Mouse (Mus musculus): ENCODE measurements at regions not wholly inside any gene's neighbourhood (a gene's known extent, or its start where the extent isn't known, plus 50 kb on each side); places are given as distances from the start of the nearest gene placed in this dataset.

DNA sequence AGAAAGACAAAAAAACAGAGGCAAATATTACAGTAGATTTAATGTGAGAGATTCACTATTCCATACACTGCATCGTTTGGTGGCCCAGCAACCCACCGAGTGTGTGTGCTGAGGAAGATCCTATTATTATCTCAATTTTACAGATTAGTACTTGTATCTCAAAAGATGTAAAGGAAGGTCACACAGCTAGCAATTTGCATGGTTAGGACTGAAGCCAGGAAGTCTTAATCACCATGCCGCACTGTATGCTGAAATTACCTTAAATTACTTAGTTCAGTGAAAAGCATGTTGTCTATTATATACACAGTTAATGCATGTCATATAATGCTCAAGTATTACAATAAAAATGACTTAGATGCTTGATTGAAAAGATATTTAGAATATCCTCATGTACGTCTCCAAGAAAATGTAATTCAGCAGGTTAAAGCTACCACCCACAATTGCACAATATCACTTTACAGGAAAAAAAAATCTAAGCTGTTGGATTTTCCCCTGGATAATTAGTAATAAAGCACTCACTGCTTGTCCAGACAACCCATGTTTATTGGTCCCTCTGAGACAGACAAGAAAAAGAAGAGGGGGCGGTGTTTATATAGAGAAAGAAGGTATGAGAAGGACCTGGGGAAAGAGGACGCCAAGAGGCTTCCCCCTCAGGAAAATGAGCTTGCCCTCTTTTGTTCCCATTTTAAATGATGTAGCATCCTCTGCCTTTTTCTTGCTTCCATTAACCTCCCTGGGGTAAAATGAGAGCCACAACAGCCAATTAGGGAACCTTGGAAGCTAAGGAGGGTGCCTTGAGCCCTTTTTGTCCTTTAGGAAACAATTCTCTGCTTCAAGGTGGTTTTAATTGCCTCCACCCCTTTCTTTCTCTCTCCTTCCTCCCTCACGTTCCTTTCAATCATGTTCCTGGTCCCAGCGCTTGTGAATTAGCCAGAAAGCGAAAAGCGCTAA lies 204.6 kb upstream of the Xrcc4 start:
- DNase-seq (ENCODE audit: low spot score in 2 of 2): no peak

DNA sequence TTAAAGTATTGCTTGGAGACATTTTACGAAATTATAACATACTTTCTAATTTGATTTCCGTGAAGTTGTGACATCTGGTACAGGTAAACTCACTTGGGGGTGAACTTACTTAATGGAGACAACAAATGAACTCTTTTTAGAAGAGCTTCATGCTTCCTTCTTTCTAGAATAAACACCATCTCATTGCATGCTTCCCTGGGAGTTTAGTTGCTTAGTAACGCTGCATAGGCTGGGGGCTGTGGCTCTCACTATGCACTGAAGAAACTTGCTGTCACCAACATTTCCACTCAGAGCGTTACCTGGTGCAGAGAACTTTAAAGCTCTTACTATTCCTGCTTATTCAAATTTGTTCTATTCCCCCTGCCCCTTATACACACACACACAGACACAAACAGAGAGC lies 203.5 kb upstream of the Xrcc4 start:
- DNase-seq (ENCODE audit: low spot score in 2 of 2): no peak

DNA sequence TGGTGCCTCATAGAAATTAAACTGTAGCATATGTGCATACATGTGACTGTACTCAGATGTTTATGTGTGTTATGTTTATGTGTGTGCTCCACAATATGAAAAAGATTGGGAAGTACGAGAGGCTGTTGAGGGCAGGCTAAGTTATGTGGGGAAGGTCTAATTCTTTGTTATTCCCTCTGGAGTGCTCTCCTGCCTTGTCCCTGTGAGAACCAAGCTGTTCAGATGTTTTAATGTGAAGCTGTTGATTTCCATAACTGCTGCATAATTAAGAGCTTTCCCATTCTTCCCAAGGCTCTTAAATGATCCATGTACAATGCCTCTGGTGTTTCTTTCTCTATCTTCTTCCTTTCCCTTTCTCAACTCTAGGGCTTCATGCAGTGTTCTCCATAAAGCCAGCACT lies 202.7 kb upstream of the Xrcc4 start:
- no peak for DNase-seq (ENCODE audit: low spot score in 2 of 2)

DNA sequence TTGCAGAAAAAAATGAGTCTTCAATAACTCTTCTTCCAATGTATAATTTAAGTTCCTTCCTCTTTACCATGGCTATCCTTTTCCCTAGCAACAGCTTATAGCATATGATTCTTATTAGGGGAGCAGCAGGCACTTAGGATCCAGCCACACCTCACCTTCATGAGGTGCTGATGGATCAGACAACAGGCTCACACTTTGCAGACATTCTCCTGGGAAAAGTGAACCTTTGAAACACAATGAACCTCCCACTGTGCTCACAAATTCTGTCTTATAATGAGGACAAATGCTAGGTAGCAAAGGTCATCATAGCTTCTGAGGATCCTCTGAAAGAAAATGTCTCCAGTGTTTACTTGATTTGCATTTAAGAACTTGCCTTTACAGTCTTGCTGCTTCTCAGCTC lies 191.6 kb upstream of the Xrcc4 start:
- DNase-seq (ENCODE audit: low spot score in 2 of 2): no peak

DNA sequence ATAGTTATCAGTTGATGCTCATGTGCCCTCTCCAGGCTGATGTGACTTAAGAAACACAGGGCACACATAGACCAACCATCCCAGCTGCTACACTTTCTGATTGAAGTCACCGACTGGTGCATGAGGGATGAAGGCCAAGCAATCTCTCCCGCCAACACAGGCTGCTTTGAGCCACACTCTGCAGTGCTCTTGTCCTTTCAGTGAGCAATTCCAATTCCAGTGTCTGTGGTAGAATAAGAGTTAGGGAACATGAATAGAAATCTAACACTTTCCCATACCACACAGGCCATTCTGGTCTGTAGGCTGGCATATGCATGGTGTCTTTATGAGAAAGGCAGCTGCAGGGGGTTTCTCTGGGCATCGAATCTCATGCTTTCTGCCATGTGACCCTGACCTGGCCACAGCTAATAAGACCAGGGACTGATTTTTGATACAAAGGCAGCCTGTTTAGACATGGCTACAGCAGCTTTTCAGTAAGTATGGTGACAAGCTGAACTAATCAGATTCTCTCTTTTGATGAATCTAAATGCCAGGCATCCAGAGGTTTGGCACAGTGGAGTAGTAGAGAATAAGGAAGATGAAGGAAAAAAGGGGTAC lies 190.5 kb upstream of the Xrcc4 start:
- no peak for DNase-seq (ENCODE audit: low spot score in 2 of 2)

DNA sequence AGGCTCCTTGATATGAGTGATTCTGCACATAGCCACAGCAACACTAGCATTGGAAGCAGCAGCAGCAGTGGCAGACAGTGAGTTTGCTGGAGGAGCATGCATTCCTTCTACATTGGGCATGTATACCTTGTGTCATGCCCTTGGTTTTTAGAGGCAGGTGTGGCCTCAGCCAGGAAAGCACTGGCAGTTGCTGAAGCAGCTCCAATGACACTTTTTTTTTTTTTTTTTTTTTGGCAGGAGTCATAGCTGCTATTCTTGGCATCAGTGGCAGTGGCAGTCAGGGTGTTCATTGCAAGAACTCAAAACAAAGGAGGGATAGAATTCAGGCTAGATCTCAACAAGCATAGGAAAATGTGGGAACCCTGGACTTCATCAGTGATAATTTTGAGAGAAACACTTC lies 189.9 kb upstream of the Xrcc4 start:
- no peak for DNase-seq (ENCODE audit: low spot score in 2 of 2)

DNA sequence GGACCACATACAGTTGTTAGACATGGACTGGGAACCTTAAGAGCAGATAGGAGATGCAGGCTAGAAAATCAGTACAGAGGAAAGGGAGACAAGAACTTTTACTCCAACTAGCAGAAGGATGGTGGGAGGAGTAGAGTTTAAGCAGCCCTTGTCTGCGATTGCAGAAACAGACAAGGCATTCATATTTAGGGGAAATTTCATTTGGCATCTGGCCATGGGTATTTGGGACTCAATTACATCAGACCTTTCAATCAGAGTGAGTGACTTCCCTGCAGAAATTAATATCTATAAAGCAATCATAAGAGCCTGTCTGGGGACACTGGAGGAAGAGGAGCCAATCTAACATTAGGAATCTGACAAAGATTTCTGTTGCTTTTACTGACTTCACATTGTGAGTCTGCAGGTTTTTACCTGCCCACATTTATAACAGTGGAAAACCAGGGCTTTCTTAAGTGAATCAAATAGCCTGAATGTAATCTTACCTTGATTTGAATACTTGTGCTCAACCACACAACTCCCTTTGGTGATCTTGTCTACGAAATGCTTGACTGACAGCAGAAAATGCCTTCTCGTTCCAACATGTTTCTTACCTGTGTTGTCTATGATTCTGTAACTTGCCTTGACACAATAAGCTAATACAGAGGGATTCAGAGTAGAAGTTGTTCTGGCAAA lies 169.8 kb upstream of the Xrcc4 start:
- DNase-seq (ENCODE audit: low spot score in 2 of 2): no peak

DNA sequence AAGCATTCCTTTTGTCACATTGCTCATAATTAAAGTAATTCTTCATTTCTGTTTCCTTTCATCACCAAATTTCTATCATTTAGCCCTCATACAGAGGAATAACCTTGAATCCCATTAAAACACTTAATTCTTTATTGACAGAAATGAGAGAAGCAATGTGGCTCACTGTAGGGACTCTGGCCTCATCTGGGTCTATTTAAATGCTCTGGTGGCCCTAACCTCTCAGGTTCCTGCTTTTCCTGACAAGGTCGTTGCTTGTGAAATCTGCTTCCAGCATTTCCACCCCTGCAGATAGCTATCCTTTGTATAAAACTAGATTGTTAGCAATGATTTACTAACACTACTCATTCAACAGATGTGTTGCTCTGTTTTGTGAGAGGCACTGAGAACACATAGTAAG lies 163.6 kb upstream of the Xrcc4 start:
- no peak for DNase-seq (ENCODE audit: low spot score in 2 of 2)

DNA sequence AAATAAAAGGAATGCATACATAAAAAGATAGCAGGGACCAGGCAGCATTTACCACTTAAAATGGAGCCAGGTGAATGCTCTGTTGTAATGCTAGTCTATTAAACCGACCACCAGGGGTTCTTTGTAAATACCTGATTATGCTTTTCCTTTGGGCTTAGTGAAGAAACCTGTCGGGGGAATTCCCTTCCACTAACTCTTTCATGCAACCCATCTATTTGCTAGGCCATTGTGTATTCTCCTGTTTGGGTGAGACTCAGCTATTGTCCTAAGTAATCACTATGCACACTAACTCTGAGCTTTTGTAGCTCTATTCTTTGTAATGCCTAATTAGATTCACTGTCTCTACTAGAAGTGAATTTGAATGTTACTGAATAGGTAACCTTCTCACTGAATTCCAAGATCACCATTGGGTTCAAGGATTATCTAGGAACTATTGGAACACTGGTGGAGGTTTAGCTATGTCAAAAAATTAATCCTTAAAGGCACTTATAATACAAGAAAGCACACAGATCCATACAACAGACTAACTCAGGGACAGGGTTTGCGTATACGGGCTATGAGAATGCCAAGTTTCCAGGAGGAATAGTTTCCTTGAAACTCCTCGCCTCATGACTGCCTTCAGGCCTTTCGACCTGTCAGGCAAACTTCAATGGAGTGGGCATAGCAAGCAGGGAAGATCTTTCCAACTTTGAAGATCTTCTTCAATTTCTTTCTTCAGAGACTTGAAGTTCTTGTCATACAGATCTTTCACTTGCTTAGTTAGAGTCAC lies 156.8 kb upstream of the Xrcc4 start:
- DNase-seq (ENCODE audit: low spot score in 2 of 2): no peak

DNA sequence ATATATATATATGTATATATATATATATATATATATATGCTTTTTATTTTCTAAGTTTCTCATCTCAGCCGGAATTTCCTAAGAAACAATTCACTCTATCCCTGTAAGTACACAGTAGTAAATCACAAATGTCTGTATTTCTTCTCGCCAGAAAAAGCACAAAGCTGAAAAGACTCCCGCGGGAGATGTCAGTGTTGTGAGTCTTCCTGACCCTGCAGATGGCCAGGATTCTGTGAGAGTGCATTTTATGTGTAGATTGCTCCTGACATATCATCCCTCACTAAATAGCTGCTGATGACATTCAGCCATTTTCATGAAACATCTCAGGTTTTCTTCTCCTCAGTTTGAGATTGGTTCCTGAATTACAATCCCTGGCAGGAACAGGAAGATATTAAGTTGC lies 148.9 kb upstream of the Xrcc4 start:
- no peak for DNase-seq (ENCODE audit: low spot score in 2 of 2)

DNA sequence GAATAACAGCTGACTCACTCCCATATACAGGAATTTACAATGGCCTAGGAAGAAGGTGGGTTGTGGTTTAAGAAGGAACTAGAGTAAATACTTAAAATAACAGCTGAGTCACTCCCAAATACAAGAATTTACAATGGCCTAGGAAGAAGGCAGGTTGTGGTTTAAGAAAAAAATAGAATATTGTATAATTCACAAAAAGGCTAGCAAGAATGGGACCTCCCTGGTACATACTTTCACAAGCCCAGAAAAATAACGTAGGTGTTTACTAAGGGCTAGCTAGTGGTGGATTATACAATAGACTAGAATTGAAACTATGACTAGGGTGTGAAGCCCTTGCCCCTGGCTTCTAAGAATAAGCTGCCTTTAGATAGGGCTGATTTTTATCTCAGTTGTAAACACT lies 144.6 kb upstream of the Xrcc4 start:
- no peak for DNase-seq (ENCODE audit: low spot score in 2 of 2)

DNA sequence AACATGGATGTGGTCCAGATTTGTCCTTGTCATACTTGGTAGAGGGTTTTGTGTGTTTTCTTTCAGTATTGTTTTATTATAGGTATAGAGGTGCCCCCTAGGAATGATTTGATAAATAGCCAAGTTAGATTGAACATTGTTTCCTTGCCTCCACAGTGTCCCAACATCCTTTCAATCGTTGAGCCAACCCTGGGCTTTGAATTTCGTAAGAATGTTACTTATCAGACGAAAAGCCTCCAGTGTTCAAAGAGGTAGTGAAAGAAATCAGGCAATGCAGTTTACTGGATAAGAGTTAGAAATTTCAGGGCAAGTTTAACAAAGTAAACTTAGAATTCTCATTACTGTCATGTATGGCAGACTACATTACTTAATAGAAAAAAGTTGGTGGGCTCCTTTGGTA lies 144.2 kb upstream of the Xrcc4 start:
- no peak for DNase-seq (ENCODE audit: low spot score in 2 of 2)

DNA sequence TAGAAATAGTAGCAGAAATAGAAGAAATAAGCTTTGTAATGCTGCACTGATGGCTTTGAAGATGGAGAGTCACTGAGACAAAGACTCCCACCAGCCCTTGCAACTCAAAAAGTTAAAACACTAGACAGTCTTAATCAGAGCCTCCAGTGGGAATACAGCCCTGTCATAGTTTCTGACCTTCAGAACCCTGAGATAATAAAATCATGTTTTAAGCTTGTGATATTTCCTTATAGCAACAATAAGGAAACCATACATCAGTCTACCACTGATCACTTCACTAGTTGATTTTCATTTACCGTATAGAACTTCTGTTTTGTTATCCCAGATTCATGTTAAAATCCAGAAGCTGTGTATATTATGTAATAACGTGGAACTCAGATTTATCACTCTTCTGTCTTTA lies 139.7 kb upstream of the Xrcc4 start:
- no peak for DNase-seq (ENCODE audit: low spot score in 2 of 2)

DNA sequence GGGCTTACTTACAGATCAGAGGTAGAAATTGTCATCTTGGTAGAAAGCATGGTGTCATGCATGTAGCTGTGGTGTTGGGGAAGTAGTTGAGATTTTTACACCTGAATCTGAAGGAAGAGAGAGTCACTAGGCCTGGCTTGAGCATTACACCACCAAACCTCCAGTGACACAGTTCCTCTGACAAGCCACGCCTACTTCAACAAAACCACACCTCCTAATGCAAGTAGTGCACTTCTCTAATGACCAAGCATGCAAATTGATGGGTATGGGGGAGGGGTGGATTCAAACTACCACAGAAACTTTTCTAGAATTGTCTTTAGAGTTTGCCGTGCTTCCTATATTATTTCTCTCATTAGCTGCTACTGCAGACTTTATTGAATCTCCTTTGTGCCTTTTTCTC lies 136.8 kb upstream of the Xrcc4 start:
- no peak for DNase-seq (ENCODE audit: low spot score in 2 of 2)

DNA sequence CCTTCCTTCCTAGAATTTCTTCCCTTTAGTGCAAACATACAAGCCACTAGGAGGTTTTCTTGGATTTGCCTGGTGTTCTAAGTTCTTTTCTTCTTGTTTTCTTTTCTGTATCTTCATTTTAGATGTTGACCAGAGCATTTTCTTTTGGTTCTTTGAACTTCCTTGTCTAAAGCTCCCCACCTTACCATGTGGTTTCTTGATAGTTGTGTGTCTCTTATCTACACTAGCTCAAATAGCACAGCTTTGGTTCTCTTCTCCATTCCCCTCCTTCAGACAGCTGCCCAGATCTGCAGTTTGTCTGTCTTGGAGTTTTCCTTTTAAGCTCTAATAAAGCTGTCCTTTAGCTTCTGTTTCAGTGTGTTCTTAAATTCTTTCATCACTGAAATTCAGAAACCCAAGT lies 123.0 kb upstream of the Xrcc4 start:
- DNase-seq (ENCODE audit: low spot score in 2 of 2): no peak

DNA sequence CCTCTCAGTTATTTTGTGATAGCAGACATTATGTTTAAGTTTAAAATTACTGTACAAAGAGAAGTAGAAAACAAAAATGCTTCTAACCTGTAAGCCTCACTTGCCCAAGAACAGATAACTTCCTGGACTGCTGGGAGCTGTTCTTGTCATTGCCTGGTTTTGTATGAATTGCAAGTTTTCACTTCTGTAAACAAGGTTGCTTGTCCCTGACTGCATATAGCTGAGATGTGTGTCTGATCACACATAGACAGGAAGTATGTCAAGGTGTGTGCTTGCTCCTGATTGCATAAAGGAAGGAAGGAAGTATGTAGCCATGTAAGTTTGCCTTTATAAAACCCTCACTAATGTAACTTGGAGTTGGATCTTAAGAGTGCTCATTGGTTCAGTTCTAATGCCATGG lies 118.5 kb upstream of the Xrcc4 start:
- DNase-seq (ENCODE audit: low spot score in 2 of 2): no peak

Data from frontal cortex, postnatal 25 days (tissue).